Mouse (Mus musculus) MEL (cell line): ENCODE data around the gene Tbxa2r. TPM values are rescaled to one million over a fixed set of nuclear protein-coding genes. Genes with fewer than 3 reads are reported as not detected.

ENCODE experiments used
- DNase-seq: peaks from one replicate; pipeline ENCODE4 v3.0.0; 2011; ENCODE audit warnings: low read depth, low spot score
- H3K27ac ChIP-seq: 2 replicates; pipeline ENCODE4 v1.5.1; 2012; ENCODE audit warnings: low read depth, mild to moderate bottlenecking, control low read depth, low read length, moderate library complexity; ENCODE audit not compliant: control insufficient read depth
- H3K27me3 ChIP-seq, 2 experiments: fragments of 150-350 bp in 1 of 2; sonication (generic) in 1 of 2; 2 replicates each; pipeline ENCODE4 v1.6.1; 2012; ENCODE audit warnings: low read length in 2 of 2, mild to moderate bottlenecking in 2 of 2, improper control_type of control experiment in 1 of 2, moderate library complexity in 1 of 2; ENCODE audit not compliant: insufficient read depth in 2 of 2, control insufficient read depth in 1 of 2
- H3K36me3 ChIP-seq, 2 experiments: 2 replicates each; pipeline ENCODE4 v1.6.1; 2012 to 2014; ENCODE audit warnings: low read length in 2 of 2, improper control_type of control experiment in 1 of 2, inconsistent platforms in 1 of 2, mild to moderate bottlenecking in 1 of 2; ENCODE audit not compliant: insufficient read depth in 2 of 2, control insufficient read depth in 1 of 2
- H3K4me1 ChIP-seq, 2 experiments: fragments of 150-350 bp in 1 of 2; sonication (generic) in 1 of 2; 2 replicates each; pipeline ENCODE4 v1.6.1; 2012; ENCODE audit warnings: low read length in 2 of 2, improper control_type of control experiment in 1 of 2, mild to moderate bottlenecking in 1 of 2; ENCODE audit not compliant: insufficient read depth in 2 of 2, control insufficient read depth in 1 of 2
- H3K4me3 ChIP-seq, 2 experiments: fragments of 150-350 bp in 1 of 2; sonication (generic) in 1 of 2; 2 replicates each; pipeline ENCODE4 v1.5.1; 2012; ENCODE audit warnings: low read depth in 2 of 2, low read length in 2 of 2, mild to moderate bottlenecking in 2 of 2, moderate library complexity in 2 of 2, control low read depth in 1 of 2, improper control_type of control experiment in 1 of 2; ENCODE audit not compliant: control insufficient read depth in 1 of 2, insufficient read depth in 1 of 2
- H3K79me2 ChIP-seq: 2 replicates; pipeline ENCODE4 v1.6.1; 2012; ENCODE audit warnings: mild to moderate bottlenecking, low read length, moderate library complexity; ENCODE audit not compliant: control insufficient read depth, poor library complexity, insufficient read depth
- H3K9ac ChIP-seq: 2 replicates; pipeline ENCODE4 v1.6.1; 2012; ENCODE audit warnings: low read depth, mild to moderate bottlenecking, control low read depth, low read length, moderate library complexity; ENCODE audit not compliant: control insufficient read depth, poor library complexity, severe bottlenecking
- H3K9me3 ChIP-seq: fragments of 150-350 bp; sonication (generic); replicated peaks from 2 replicates; pipeline ENCODE4 v1.6.1; 2012; ENCODE audit warnings: mild to moderate bottlenecking, low read length, improper control_type of control experiment, moderate library complexity; ENCODE audit not compliant: insufficient read depth
- BHLHE40 ChIP-seq: IDR thresholded peaks from 2 replicates; pipeline ENCODE4 v1.6.1; 2012; ENCODE audit warnings: low read depth, mild to moderate bottlenecking, inconsistent platforms, low read length, improper control_type of control experiment, borderline replicate concordance
- CHD1 ChIP-seq: IDR thresholded peaks from 2 replicates; pipeline ENCODE4 v1.6.1; 2012; ENCODE audit warnings: low read depth, mild to moderate bottlenecking, inconsistent platforms, low read length, improper control_type of control experiment
- CHD2 ChIP-seq: IDR thresholded peaks from 2 replicates; pipeline ENCODE4 v1.6.1; 2011; ENCODE audit warnings: low read length, improper control_type of control experiment
- CTCF ChIP-seq, 3 experiments: IDR thresholded peaks in 2 of 3; conservative IDR thresholded peaks in 1 of 3; 2 replicates each; pipeline ENCODE4 v1.5.1; 2011 to 2012; ENCODE audit warnings: low read length in 3 of 3, low read depth in 2 of 3, mild to moderate bottlenecking in 2 of 3, improper control_type of control experiment in 1 of 3, inconsistent platforms in 1 of 3, mixed read lengths in 1 of 3, moderate library complexity in 1 of 3; ENCODE audit not compliant: control insufficient read depth in 1 of 3, insufficient read depth in 1 of 3, poor library complexity in 1 of 3, severe bottlenecking in 1 of 3
- ELF1 ChIP-seq: IDR thresholded peaks from 2 replicates; pipeline ENCODE4 v1.6.1; 2014; ENCODE audit warnings: low read depth, mild to moderate bottlenecking, inconsistent platforms, low read length, improper control_type of control experiment, moderate library complexity
- EP300 ChIP-seq, 2 experiments: IDR thresholded peaks; 2 replicates each; pipeline ENCODE4 v1.6.1; 2011; ENCODE audit warnings: improper control_type of control experiment in 2 of 2, low read length in 2 of 2, low read depth in 1 of 2, mild to moderate bottlenecking in 1 of 2
- GABPA ChIP-seq: IDR thresholded peaks from 2 replicates; pipeline ENCODE4 v1.6.1; 2012; ENCODE audit warnings: low read depth, mild to moderate bottlenecking, inconsistent platforms, low read length, improper control_type of control experiment, moderate library complexity
- GATA1 ChIP-seq: IDR thresholded peaks from 2 replicates; pipeline ENCODE4 v1.6.1; 2011; ENCODE audit warnings: low read depth, low read length, improper control_type of control experiment
- HCFC1 ChIP-seq: IDR thresholded peaks from 2 replicates; pipeline ENCODE4 v1.6.1; 2012; ENCODE audit warnings: low read depth, mild to moderate bottlenecking, inconsistent platforms, low read length, improper control_type of control experiment, moderate library complexity
- JUND ChIP-seq: IDR thresholded peaks from 2 replicates; pipeline ENCODE4 v1.6.1; 2011; ENCODE audit warnings: low read depth, mild to moderate bottlenecking, improper control_type of control experiment, low read length
- KAT2A ChIP-seq: conservative IDR thresholded peaks from 2 replicates; pipeline ENCODE4 v1.6.1; 2012; ENCODE audit warnings: low read depth, low read length, improper control_type of control experiment, inconsistent platforms
- MAFK ChIP-seq: IDR thresholded peaks from 2 replicates; pipeline ENCODE4 v1.6.1; 2011; ENCODE audit warnings: low read depth, mild to moderate bottlenecking, low read length, improper control_type of control experiment, borderline replicate concordance
- MAX ChIP-seq: IDR thresholded peaks from 2 replicates; pipeline ENCODE4 v1.6.1; 2011; ENCODE audit warnings: low read length, improper control_type of control experiment
- MAZ ChIP-seq: IDR thresholded peaks from 2 replicates; pipeline ENCODE4 v1.6.1; 2012; ENCODE audit warnings: low read depth, mild to moderate bottlenecking, inconsistent platforms, low read length, improper control_type of control experiment
- MEF2A ChIP-seq: IDR thresholded peaks from 2 replicates; pipeline ENCODE4 v1.6.1; 2014; ENCODE audit warnings: low read depth, mild to moderate bottlenecking, inconsistent platforms, low read length, improper control_type of control experiment; ENCODE audit not compliant: poor library complexity, insufficient replicate concordance, severe bottlenecking; ENCODE audit errors: extremely low read depth
- MXI1 ChIP-seq: IDR thresholded peaks from 2 replicates; pipeline ENCODE4 v1.6.1; 2011; ENCODE audit warnings: mild to moderate bottlenecking, low read depth, low read length, improper control_type of control experiment
- MYC ChIP-seq: IDR thresholded peaks from 2 replicates; pipeline ENCODE4 v1.6.1; 2011; ENCODE audit warnings: low read depth, mild to moderate bottlenecking, low read length, improper control_type of control experiment, moderate library complexity
- NELFE ChIP-seq: IDR thresholded peaks from 2 replicates; pipeline ENCODE4 v1.6.1; 2011; ENCODE audit warnings: low read depth, low read length, improper control_type of control experiment
- NRF1 ChIP-seq: IDR thresholded peaks from 2 replicates; pipeline ENCODE4 v1.6.1; 2014; ENCODE audit warnings: low read depth, mild to moderate bottlenecking, inconsistent platforms, low read length, improper control_type of control experiment, moderate library complexity; ENCODE audit not compliant: poor library complexity, insufficient read depth, severe bottlenecking
- POLR2A ChIP-seq, 2 experiments: IDR thresholded peaks; 2 replicates each; pipeline ENCODE4 v1.6.1; 2011 to 2012; ENCODE audit warnings: low read length in 2 of 2, mild to moderate bottlenecking in 2 of 2, control low read depth in 1 of 2, improper control_type of control experiment in 1 of 2, low read depth in 1 of 2, moderate library complexity in 1 of 2; ENCODE audit not compliant: control insufficient read depth in 1 of 2, insufficient read depth in 1 of 2, poor library complexity in 1 of 2
- POLR2AphosphoS2 ChIP-seq: IDR thresholded peaks from 2 replicates; pipeline ENCODE4 v1.6.1; 2011; ENCODE audit warnings: low read length, improper control_type of control experiment
- POLR2AphosphoS5 ChIP-seq: IDR thresholded peaks from 2 replicates; pipeline ENCODE4 v1.6.1; 2012; ENCODE audit warnings: low read depth, borderline replicate concordance, mild to moderate bottlenecking, inconsistent platforms, low read length, moderate library complexity, mixed read lengths
- RCOR1 ChIP-seq: IDR thresholded peaks from 2 replicates; pipeline ENCODE4 v1.6.1; 2012; ENCODE audit warnings: low read depth, mild to moderate bottlenecking, inconsistent platforms, low read length, improper control_type of control experiment
- SIN3A ChIP-seq: IDR thresholded peaks from 2 replicates; pipeline ENCODE4 v1.6.1; 2012; ENCODE audit warnings: low read length, improper control_type of control experiment, inconsistent platforms
- SMC3 ChIP-seq: IDR thresholded peaks from 2 replicates; pipeline ENCODE4 v1.6.1; 2011; ENCODE audit warnings: low read depth, low read length, improper control_type of control experiment
- TAL1 ChIP-seq: IDR thresholded peaks from 2 replicates; pipeline ENCODE4 v1.6.1; 2012; ENCODE audit warnings: mild to moderate bottlenecking, inconsistent platforms, low read length, moderate library complexity, mixed read lengths
- TBP ChIP-seq: IDR thresholded peaks from 2 replicates; pipeline ENCODE4 v1.8.0; 2011; ENCODE audit warnings: low read depth, low read length, improper control_type of control experiment
- TCF12 ChIP-seq: IDR thresholded peaks from 2 replicates; pipeline ENCODE4 v1.6.1; 2014; ENCODE audit warnings: low read depth, mild to moderate bottlenecking, inconsistent platforms, low read length, improper control_type of control experiment, moderate library complexity
- UBTF ChIP-seq: IDR thresholded peaks from 2 replicates; pipeline ENCODE4 v1.6.1; 2012; ENCODE audit warnings: low read depth, mild to moderate bottlenecking, inconsistent platforms, low read length, improper control_type of control experiment, moderate library complexity, borderline replicate concordance; ENCODE audit not compliant: insufficient read depth
- USF1 ChIP-seq: IDR thresholded peaks from 2 replicates; pipeline ENCODE4 v1.6.1; 2014; ENCODE audit warnings: low read depth, mild to moderate bottlenecking, inconsistent platforms, low read length, improper control_type of control experiment, moderate library complexity
- USF2 ChIP-seq, 2 experiments: IDR thresholded peaks; 2 replicates each; pipeline ENCODE4 v1.6.1; 2011 to 2012; ENCODE audit warnings: improper control_type of control experiment in 2 of 2, low read length in 2 of 2, borderline replicate concordance in 1 of 2, inconsistent platforms in 1 of 2, low read depth in 1 of 2, mild to moderate bottlenecking in 1 of 2; ENCODE audit not compliant: insufficient read depth in 1 of 2
- ZC3H11A ChIP-seq: IDR thresholded peaks from 2 replicates; pipeline ENCODE4 v1.6.1; 2012; ENCODE audit warnings: low read depth, mild to moderate bottlenecking, inconsistent platforms, low read length, improper control_type of control experiment
- ZKSCAN1 ChIP-seq: IDR thresholded peaks from 2 replicates; pipeline ENCODE4 v1.6.1; 2012; ENCODE audit warnings: low read depth, mild to moderate bottlenecking, inconsistent platforms, low read length, improper control_type of control experiment, moderate library complexity
- ZMIZ1 ChIP-seq: IDR thresholded peaks from 2 replicates; pipeline ENCODE4 v1.6.1; 2012; ENCODE audit warnings: low read depth, mild to moderate bottlenecking, inconsistent platforms, low read length, improper control_type of control experiment, moderate library complexity
- ZNF384 ChIP-seq: IDR thresholded peaks from 2 replicates; pipeline ENCODE4 v1.6.1; 2012; ENCODE audit warnings: low read depth, mild to moderate bottlenecking, inconsistent platforms, low read length, improper control_type of control experiment
- polyA plus RNA-seq, 2 experiments: library from polyadenylated mRNA; stranded (reverse) in 1 of 2; unstranded in 1 of 2; fragments of >175 nt in 1 of 2; fragments of >200 nt in 1 of 2; gene quantifications; 2 replicates each; pipeline versions ENCODE4 v1.2.1 to v1.2.4; 2012; ENCODE audit warnings: low replicate concordance in 2 of 2, low read depth in 1 of 2; ENCODE audit not compliant: insufficient read length in 2 of 2, insufficient read depth in 1 of 2, missing spikeins in 1 of 2
- total RNA-seq: library from RNA; depleted of rRNA; stranded (reverse); fragments of 300-350 nt; gene quantifications from 2 replicates; pipeline ENCODE4 v1.2.3, GENCODE M21; 2012

Gene Tbxa2r
- total and polyA plus RNA-seq, 3 experiments = 0.31 TPM; not detected in 2

- DNase-seq = peak; percentile 76
- TF ChIP-seq TCF12 = 0 out of 2 replicates have a peak, but pooled peaks have one; percentile 17
- TF ChIP-seq USF2 (IDR thresholded peaks at IDR 0.05; ENCODE audit: borderline replicate concordance in 1 of 2, insufficient read depth in 1 of 2, low read depth in 1 of 2, low read length in 2 of 2) = no peak
- TF ChIP-seq CHD2 = no peak
- TF ChIP-seq NELFE = peak; percentile 60
- 0 out of 2 replicates have a peak, but pooled peaks have one; percentile 34 for TF ChIP-seq MAX
- TF ChIP-seq ZNF384 = no peak
- TF ChIP-seq ZMIZ1 = no peak; the same call in 1 of the 2 replicates
- no peak for TF ChIP-seq MAZ
- TF ChIP-seq MEF2A = no peak
- no peak for TF ChIP-seq CHD1
- no peak for TF ChIP-seq MAFK
- TF ChIP-seq POLR2AphosphoS2 = peak; percentile 66; the same call in 1 of the 2 replicates
- no peak for TF ChIP-seq MYC
- TF ChIP-seq USF1 = no peak
- TF ChIP-seq MXI1 = peak; percentile 70
- TF ChIP-seq TBP = 0 out of 2 replicates have a peak, but pooled peaks have one; percentile 24
- TF ChIP-seq POLR2AphosphoS5 = no peak
- no peak for TF ChIP-seq ZKSCAN1
- no peak for TF ChIP-seq BHLHE40
- no peak for TF ChIP-seq SMC3
- no peak; the same call in none of the 2 replicates for TF ChIP-seq SIN3A
- TF ChIP-seq GABPA = no peak
- TF ChIP-seq CTCF (IDR thresholded peaks at IDR 0.05 in 2 of 3, conservative IDR thresholded peaks at IDR 0.05 in 1 of 3; ENCODE audit: control insufficient read depth in 1 of 3, insufficient read depth in 1 of 3, low read depth in 2 of 3, low read length in 3 of 3, poor library complexity in 1 of 3, severe bottlenecking in 1 of 3) = peak in 2 of 3 experiments; percentile 1 to 10; a peak in 1 of 6 replicates
- TF ChIP-seq JUND = no peak
- peak in 1 of 2 experiments; percentile 71; a peak in 2 of 4 replicates for TF ChIP-seq POLR2A (IDR thresholded peaks at IDR 0.05; ENCODE audit: control insufficient read depth in 1 of 2, insufficient read depth in 1 of 2, low read depth in 1 of 2, low read length in 2 of 2, poor library complexity in 1 of 2)
- TF ChIP-seq NRF1 = no peak
- TF ChIP-seq KAT2A = no peak
- TF ChIP-seq RCOR1 = no peak
- TF ChIP-seq HCFC1 = no peak; the same call in 1 of the 2 replicates
- TF ChIP-seq GATA1 = no peak
- no peak for TF ChIP-seq EP300 (IDR thresholded peaks at IDR 0.05; ENCODE audit: low read depth in 1 of 2, low read length in 2 of 2)
- TF ChIP-seq TAL1 = no peak
- TF ChIP-seq UBTF = no peak
- TF ChIP-seq ELF1 = peak; percentile 65
- no peak for TF ChIP-seq ZC3H11A
Observed at GRCm38 (mm10) chr10:81376561-81377361, 48.2 kb downstream of the Tbxa2r start.

More at GRCm38 (mm10) chr10:81376561-81377361, 48.2 kb downstream of the Tbxa2r start:
- Histone ChIP-seq H3K79me2 (peaks cover 35% of the 10 kb centered on the region), H3K27me3 (no peaks in the 10 kb centered on the region), H3K4me1 (peaks cover 22 to 34% of the 10 kb centered on the region in 2 experiments), H3K4me3 (peak overlapping the region; percentile 81 to 99), H3K9me3 (no peaks in the 10 kb centered on the region), H3K36me3 (peaks cover 5 to 32% of the 10 kb centered on the region in 2 experiments), H3K27ac (peak overlapping the region; percentile 5; the same call in 1 of the 2 replicates), H3K9ac (peak overlapping the region; percentile 89)
